Mouse (Mus musculus): ENCODE measurements at regions not wholly inside any gene's neighbourhood (a gene's known extent, or its start where the extent isn't known, plus 50 kb on each side); places are given as distances from the start of the nearest gene placed in this dataset.
A peak's percentile ranks its signal among the peaks of the same experiment; 100 is the strongest.

GRCm38 (mm10) chr17:16101548-16101947 is 270.7 kb upstream of the Rgmb start:
- DNase-seq (ENCODE audit: low spot score in 2 of 2), result no peak
- H3K4me3 ChIP-seq, result no peak overlapping the region
- no peak overlapping the region for H3K27ac ChIP-seq
- TF ChIP-seq CTCF (conservative IDR thresholded peaks at IDR 0.05), result no peak

- Histone ChIP-seq H3K4me3 (no peak overlapping the region), H3K27ac (no peak overlapping the region)
- TF ChIP-seq CTCF (conservative IDR thresholded peaks at IDR 0.05), result no peak
- DNase-seq (ENCODE audit: low spot score in 2 of 2), result no peak
Measured at GRCm38 (mm10) chr17:16092952-16093351, 262.1 kb upstream of the Rgmb start.

GRCm38 (mm10) chr17:16089619-16090280 is 258.9 kb upstream of the Rgmb start:
- DNase-seq (ENCODE audit: low spot score in 2 of 2), result no peak
- TF ChIP-seq CTCF (conservative IDR thresholded peaks at IDR 0.05), result no peak
- Histone ChIP-seq H3K27ac (no peak overlapping the region), H3K4me3 (no peak overlapping the region)

- DNase-seq (ENCODE audit: low spot score in 2 of 2), result peak in 1 of 2 experiments; percentile 18
- Histone ChIP-seq H3K4me3 (no peak overlapping the region), H3K27ac (no peak overlapping the region)
- 0 out of 2 replicates have a peak, but pooled peaks have one; percentile 10 for TF ChIP-seq CTCF (conservative IDR thresholded peaks at IDR 0.05)
Measured at GRCm38 (mm10) chr17:16088879-16089618, 258.2 kb upstream of the Rgmb start.

GRCm38 (mm10) chr17:16087046-16087445 is 256.2 kb upstream of the Rgmb start:
- TF ChIP-seq CTCF (conservative IDR thresholded peaks at IDR 0.05), result no peak
- no peak overlapping the region for H3K4me3 ChIP-seq
- no peak overlapping the region for H3K27ac ChIP-seq
- no peak for DNase-seq (ENCODE audit: low spot score in 2 of 2)

- no peak for DNase-seq (ENCODE audit: low spot score in 2 of 2)
- no peak for TF ChIP-seq CTCF (conservative IDR thresholded peaks at IDR 0.05)
- Histone ChIP-seq H3K4me3 (no peak overlapping the region), H3K27ac (no peak overlapping the region)
Measured at GRCm38 (mm10) chr17:16082842-16083241, 252.0 kb upstream of the Rgmb start.

GRCm38 (mm10) chr17:16078549-16078948 is 247.7 kb upstream of the Rgmb start:
- TF ChIP-seq CTCF (conservative IDR thresholded peaks at IDR 0.05), result no peak

GRCm38 (mm10) chr17:16069334-16069733 is 238.5 kb upstream of the Rgmb start:
- H3K27ac ChIP-seq, result 0 out of 2 replicates have a peak overlapping the region, but pooled peaks have one; percentile 8
- no peak for DNase-seq (ENCODE audit: low spot score in 2 of 2)
- no peak for TF ChIP-seq CTCF (conservative IDR thresholded peaks at IDR 0.05)
- H3K4me3 ChIP-seq, result no peak overlapping the region

More at GRCm38 (mm10) chr17:16078549-16078948, 247.7 kb upstream of the Rgmb start:
- Histone ChIP-seq H3K4me3 (no peak overlapping the region), H3K27ac (no peak overlapping the region)
- DNase-seq (ENCODE audit: low spot score in 2 of 2), result no peak

GRCm38 (mm10) chr17:16067858-16068257 is 237.0 kb upstream of the Rgmb start:
- Histone ChIP-seq H3K4me3 (no peak overlapping the region), H3K27ac (no peak overlapping the region)
- DNase-seq (ENCODE audit: low spot score in 2 of 2), result no peak
- no peak for TF ChIP-seq CTCF (conservative IDR thresholded peaks at IDR 0.05)

GRCm38 (mm10) chr17:16054481-16054880 is 223.6 kb upstream of the Rgmb start:
- DNase-seq (ENCODE audit: low spot score in 2 of 2), result peak in 1 of 2 experiments; percentile 23
- TF ChIP-seq CTCF (conservative IDR thresholded peaks at IDR 0.05), result no peak
- no peak overlapping the region for H3K27ac ChIP-seq

GRCm38 (mm10) chr17:16051713-16052112 is 220.9 kb upstream of the Rgmb start:
- no peak overlapping the region for H3K4me3 ChIP-seq
- H3K27ac ChIP-seq, result no peak overlapping the region
- TF ChIP-seq CTCF (conservative IDR thresholded peaks at IDR 0.05), result no peak
- no peak for DNase-seq (ENCODE audit: low spot score in 2 of 2)

More at GRCm38 (mm10) chr17:16054481-16054880, 223.6 kb upstream of the Rgmb start:
- no peak overlapping the region for H3K4me3 ChIP-seq

GRCm38 (mm10) chr17:16041542-16042251 is 210.9 kb upstream of the Rgmb start:
- H3K27ac ChIP-seq, result no peak overlapping the region
- no peak overlapping the region for H3K4me3 ChIP-seq
- no peak for TF ChIP-seq CTCF (conservative IDR thresholded peaks at IDR 0.05)
- DNase-seq (ENCODE audit: low spot score in 2 of 2), result no peak

GRCm38 (mm10) chr17:16027989-16028388 is 197.2 kb upstream of the Rgmb start:
- no peak for TF ChIP-seq CTCF (conservative IDR thresholded peaks at IDR 0.05)
- no peak for DNase-seq (ENCODE audit: low spot score in 2 of 2)
- no peak overlapping the region for H3K27ac ChIP-seq
- H3K4me3 ChIP-seq, result no peak overlapping the region

Measured in layer of hippocampus, adult 2 months (tissue).